Mouse (Mus musculus) erythroblast, embryonic 14.5 days (primary cell): ENCODE results near the gene Pramel6. TPM values are rescaled to one million over a fixed set of nuclear protein-coding genes. Genes with fewer than 3 reads are reported as not detected.
"Not testable (repeated sequence)": the region's sequence is repeated elsewhere in the genome, so short reads cannot be mapped to it uniquely, and the experiment has no call there.

ENCODE experiments used
- H3K27me3 ChIP-seq: 2 replicates; pipeline ENCODE4 v1.6.1; 2012; ENCODE audit warnings: inconsistent platforms; ENCODE audit not compliant: control insufficient read depth
- H3K36me3 ChIP-seq: 2 replicates; pipeline ENCODE4 v1.6.1; 2012; ENCODE audit warnings: mild to moderate bottlenecking, inconsistent platforms; ENCODE audit not compliant: control insufficient read depth
- H3K4me1 ChIP-seq: 2 replicates; pipeline ENCODE4 v1.6.1; 2012; ENCODE audit warnings: inconsistent platforms; ENCODE audit not compliant: control insufficient read depth
- H3K4me3 ChIP-seq: replicated peaks from 2 replicates; pipeline ENCODE3; 2012; ENCODE audit warnings: moderate library complexity, mild to moderate bottlenecking, inconsistent platforms
- H3K9me3 ChIP-seq: 2 replicates; pipeline ENCODE4 v1.6.1; 2012; ENCODE audit warnings: low read length, inconsistent platforms, mixed read lengths; ENCODE audit not compliant: control insufficient read depth
- GATA1 ChIP-seq: IDR thresholded peaks from 2 replicates; pipeline ENCODE4 v1.6.1; 2012; ENCODE audit warnings: low read length, inconsistent platforms, mixed read lengths
- TAL1 ChIP-seq: IDR thresholded peaks from 3 replicates; pipeline ENCODE4 v1.6.1; 2012; ENCODE audit warnings: low read length, inconsistent platforms, mixed read lengths
- polyA plus RNA-seq: library from polyadenylated mRNA; stranded (reverse); fragments of >175 nt; gene quantifications from 2 replicates; pipeline ENCODE4 v1.2.3, GENCODE M21; 2012

Pramel6 gene
- not detected in 2 replicates for polyA plus RNA-seq

DNA sequence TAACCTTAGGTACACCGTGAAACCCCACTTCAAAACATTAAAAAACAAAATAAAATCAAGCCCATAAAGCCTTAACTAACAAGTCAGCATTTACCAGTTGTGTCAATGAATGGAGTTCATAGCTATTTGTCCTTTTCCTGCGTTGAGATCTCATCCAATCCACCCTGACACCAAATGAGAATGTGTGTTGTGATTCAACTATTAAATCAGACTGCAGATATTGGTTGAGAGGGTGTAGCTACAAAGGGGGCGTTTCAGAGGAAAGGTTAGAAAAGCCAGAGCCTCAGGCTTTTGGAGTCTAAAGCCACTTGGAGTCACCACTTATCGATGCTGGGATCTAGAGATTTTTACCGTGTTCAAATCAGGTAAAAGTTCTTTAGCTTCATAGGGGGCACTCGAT lies at the start of gene Pramel6:
TSS of gene Pramel6 (plus strand) at position 301 of the 400 bp plus-strand sequence.
- no peak for TF ChIP-seq TAL1
- TF ChIP-seq GATA1 = no peak
- Histone ChIP-seq H3K36me3 (no peaks in the 10 kb centered on the region), H3K9me3 (peaks cover 17% of the 10 kb centered on the region), H3K4me1 (no peaks in the 10 kb centered on the region), H3K27me3 (no peaks in the 10 kb centered on the region), H3K4me3 (no peak within 1 kb of the TSS)

DNA sequence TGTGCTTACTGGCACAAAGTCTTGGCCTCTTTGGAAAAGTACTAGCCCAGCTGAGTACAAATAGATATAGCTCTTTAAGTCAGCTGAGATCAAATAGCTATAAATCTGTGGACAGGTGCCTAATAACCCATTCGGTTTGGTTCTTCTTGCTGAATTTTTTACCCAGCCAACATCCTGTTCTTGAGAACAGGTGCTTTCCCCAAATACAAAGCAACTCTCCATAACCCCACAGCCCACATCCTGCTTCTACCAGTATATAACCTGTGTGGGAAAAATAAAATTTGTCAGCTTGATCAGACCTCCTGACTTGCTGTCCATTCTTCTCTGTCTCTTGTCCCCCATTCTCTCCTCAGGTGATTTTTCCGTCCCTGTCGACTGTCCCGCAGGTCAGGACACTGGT lies 44.6 kb upstream of the Pramel6 start:
- no peak for TF ChIP-seq GATA1
- no peak for TF ChIP-seq TAL1
- Histone ChIP-seq H3K4me3 (no peak overlapping the region), H3K27me3 (no peaks in the 10 kb centered on the region), H3K4me1 (no peaks in the 10 kb centered on the region), H3K36me3 (no peaks in the 10 kb centered on the region), H3K9me3 (no peaks in the 10 kb centered on the region; the same call in 1 of the 2 replicates)

DNA sequence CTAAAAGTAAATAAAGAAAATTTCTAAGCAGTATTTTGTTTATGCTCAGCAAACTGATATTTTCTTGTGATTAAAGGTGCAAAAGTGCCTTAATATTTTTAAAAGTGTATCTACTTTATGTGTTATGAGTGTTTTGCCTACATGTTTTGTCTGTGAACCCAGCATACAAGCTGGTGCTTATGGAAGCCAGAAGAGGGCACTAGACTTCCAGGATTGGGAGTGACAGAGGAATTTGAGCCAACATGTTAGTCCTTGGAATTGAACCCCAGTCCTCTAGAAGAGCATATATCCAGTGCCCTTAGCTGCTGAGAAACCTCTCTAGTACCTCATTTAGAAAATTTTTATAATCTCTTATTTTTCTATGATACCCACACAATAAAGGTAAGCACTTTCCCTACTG lies 26.2 kb upstream of the Pramel6 start:
- Histone ChIP-seq H3K4me3 (no peak overlapping the region), H3K4me1 (no peaks in the 10 kb centered on the region), H3K27me3 (no peaks in the 10 kb centered on the region), H3K9me3 (peaks cover 9% of the 10 kb centered on the region), H3K36me3 (no peaks in the 10 kb centered on the region)
- no peak for TF ChIP-seq TAL1
- no peak for TF ChIP-seq GATA1

DNA sequence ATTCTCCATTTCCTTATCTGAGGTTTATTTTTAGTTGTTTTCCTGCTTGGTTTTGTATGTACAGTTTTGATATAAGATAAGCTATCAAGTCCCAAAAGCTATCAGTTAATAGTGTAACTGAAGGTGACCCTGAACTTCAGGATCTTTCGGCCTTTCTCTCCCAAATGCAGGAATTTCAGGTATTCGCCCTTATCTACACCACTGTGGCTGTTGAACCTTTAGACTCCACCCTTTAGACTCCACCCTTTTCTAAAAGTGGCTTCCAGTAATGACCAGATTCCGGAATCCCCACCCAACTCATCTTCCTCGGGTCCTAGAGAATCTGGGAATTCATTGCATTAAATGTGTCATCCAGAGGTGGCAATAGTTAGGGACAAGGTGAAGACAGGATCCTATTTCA lies 25.2 kb upstream of the Pramel6 start:
- Histone ChIP-seq H3K4me3 (no peak overlapping the region), H3K9me3 (peaks cover 12% of the 10 kb centered on the region), H3K36me3 (no peaks in the 10 kb centered on the region), H3K4me1 (no peaks in the 10 kb centered on the region), H3K27me3 (no peaks in the 10 kb centered on the region)
- TF ChIP-seq TAL1 = no peak
- TF ChIP-seq GATA1 = no peak

DNA sequence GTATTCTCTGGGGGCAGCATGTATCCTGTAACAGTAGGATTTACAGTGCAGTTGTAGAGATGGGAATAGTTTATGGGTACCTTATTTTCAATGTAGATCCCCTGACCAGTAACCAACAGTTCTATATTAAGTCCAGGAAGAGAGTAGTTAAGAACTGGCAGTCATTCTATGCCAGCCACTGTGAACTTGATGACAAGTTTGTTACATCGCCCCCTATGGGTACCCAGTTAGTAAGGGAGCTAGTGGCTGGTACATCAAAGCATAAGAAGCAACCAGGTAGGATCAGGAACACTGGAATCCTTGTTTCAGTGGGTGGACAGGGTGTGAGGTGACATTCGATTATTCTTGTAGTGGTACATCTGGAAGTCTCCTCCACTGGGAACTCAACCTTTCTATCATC lies 24.1 kb upstream of the Pramel6 start:
- H3K9me3 ChIP-seq = peaks cover 12% of the 10 kb centered on the region
- no peaks in the 10 kb centered on the region for H3K36me3 ChIP-seq
- H3K27me3 ChIP-seq = no peaks in the 10 kb centered on the region
- no peaks in the 10 kb centered on the region for H3K4me1 ChIP-seq
- TF ChIP-seq GATA1 = no peak
- no peak for TF ChIP-seq TAL1
- H3K4me3 ChIP-seq = no peak overlapping the region

DNA sequence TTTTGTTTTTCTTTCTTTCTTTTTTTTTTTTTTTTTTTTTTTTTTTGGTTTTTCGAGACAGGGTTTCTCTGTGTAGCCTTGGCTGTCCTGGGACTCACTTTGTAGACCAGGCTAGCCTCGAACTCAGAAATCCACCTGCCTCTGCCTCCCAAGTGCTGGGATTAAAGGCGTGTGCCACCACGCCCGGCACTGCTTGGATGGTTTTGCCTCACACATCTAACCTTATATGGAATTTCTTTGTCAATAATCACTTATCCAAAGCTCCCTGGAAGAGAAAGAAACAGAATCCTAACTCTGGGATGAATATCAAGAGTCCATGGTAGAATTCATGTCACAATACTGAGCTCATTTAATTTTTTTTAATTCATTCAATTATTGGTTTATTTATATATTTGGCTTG lies 9.4 kb upstream of the Pramel6 start, which contains the start of gene Pramel7:
TSS of gene Pramel7 (minus strand) at position 101 of the 400 bp plus-strand sequence.
- not testable (repeated sequence) for H3K27me3 ChIP-seq, H3K9me3 ChIP-seq, H3K36me3 ChIP-seq, H3K4me3 ChIP-seq, H3K4me1 ChIP-seq

DNA sequence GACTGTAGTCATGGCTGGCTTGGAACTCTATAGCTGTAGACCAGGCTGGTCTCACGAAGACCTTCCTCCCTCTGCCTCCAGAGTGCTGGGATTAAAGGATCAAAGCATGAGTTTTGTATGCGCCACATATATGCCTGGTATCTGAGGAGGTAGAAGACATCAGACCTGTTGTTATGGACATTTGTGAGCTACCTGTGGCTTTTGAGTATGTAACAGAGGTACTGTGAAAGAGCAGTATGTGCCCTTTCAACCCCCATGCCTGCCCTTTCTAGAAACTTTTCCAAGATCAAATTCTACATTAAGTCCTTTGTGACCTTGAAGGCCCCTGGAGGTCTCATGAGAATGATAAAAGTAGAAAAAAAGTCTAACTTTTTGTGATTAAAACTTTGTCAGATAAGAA lies 8.7 kb downstream of the Pramel6 start:
- Histone ChIP-seq H3K4me3 (no peak overlapping the region), H3K36me3 (no peaks in the 10 kb centered on the region), H3K9me3 (peaks cover 17% of the 10 kb centered on the region), H3K4me1 (no peaks in the 10 kb centered on the region), H3K27me3 (no peaks in the 10 kb centered on the region)
- TF ChIP-seq GATA1 (no peak), TAL1 (no peak)

DNA sequence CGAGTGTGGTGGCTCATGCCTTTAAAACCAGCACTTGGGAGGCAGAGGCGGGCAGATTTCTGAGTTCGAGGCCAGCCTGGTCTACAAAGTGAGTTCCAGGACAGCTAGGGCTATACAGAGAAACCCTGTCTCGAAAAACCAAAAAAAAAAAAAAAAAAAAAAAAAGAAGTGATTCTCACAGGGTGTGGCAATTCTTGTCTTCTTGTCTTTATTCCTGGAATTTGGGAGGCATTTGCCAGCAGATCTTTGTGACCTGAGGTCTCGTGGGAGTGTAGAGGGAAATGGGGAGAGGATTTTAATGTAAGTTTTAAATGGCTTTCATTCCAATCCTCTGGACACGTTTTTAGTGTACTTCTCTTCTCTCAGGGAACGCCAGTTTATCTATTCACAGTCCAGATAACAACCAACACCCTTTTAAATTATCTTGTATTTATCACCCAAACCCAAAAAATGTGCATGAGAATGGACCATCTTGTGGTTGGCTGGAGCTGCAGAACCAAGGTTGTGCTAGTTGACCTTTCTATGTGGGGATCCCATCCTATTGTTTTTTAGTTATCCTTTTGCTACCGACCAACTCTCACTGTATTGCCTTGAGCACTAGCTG lies 9.2 kb downstream of the Pramel6 start:
- H3K27me3 ChIP-seq = no peaks in the 10 kb centered on the region
- peaks cover 19% of the 10 kb centered on the region for H3K9me3 ChIP-seq
- H3K4me1 ChIP-seq = no peaks in the 10 kb centered on the region
- no peak overlapping the region for H3K4me3 ChIP-seq
- no peak for TF ChIP-seq TAL1
- no peak for TF ChIP-seq GATA1
- H3K36me3 ChIP-seq = no peaks in the 10 kb centered on the region

DNA sequence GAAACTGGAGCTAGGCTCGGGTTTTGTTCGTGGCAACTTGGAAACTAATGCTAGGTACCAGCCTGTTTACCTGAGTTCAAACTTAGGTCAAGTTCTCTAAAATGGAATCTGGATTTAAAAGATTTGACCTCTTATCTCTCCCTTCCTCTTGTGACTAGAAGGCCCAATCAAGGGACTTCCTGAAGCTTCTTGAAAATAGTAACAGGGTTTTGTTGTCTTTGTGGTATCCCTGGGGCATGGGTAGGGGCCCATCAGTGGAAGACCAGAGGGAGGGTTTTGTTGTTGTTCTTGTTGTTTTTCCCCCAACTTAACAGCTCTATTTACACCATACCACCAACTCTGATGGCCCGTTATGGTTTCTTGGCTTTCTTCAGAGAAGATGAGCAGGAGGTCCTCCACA lies 10.2 kb downstream of the Pramel6 start:
- no peaks in the 10 kb centered on the region for H3K27me3 ChIP-seq
- no peaks in the 10 kb centered on the region for H3K36me3 ChIP-seq
- H3K9me3 ChIP-seq = peaks cover 22% of the 10 kb centered on the region
- no peaks in the 10 kb centered on the region for H3K4me1 ChIP-seq
- no peak overlapping the region for H3K4me3 ChIP-seq
- TF ChIP-seq GATA1 (no peak), TAL1 (no peak)

DNA sequence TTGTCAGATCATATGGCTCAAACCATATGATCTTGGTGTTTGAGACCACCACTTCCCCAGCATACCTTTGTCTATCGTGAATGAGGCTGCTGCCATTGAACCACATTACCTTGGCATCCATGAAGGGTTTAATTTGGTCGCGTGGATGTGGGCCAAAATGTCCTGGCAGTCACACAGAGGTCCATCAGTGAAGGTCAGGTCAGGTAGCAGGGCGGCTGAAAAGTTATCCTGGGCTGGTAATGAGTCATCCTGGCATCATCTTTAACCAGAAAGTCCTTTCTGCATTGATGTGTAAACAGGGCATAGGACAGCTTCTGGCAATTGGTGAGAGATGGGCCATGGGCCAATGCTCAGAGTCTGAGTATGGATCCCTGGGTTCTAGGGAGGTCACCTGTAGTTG lies 14.3 kb downstream of the Pramel6 start:
- H3K9me3 ChIP-seq = peaks cover 22% of the 10 kb centered on the region
- no peak overlapping the region for H3K4me3 ChIP-seq
- no peaks in the 10 kb centered on the region for H3K27me3 ChIP-seq
- H3K4me1 ChIP-seq = no peaks in the 10 kb centered on the region
- TF ChIP-seq TAL1 (no peak), GATA1 (no peak)
- no peaks in the 10 kb centered on the region for H3K36me3 ChIP-seq

DNA sequence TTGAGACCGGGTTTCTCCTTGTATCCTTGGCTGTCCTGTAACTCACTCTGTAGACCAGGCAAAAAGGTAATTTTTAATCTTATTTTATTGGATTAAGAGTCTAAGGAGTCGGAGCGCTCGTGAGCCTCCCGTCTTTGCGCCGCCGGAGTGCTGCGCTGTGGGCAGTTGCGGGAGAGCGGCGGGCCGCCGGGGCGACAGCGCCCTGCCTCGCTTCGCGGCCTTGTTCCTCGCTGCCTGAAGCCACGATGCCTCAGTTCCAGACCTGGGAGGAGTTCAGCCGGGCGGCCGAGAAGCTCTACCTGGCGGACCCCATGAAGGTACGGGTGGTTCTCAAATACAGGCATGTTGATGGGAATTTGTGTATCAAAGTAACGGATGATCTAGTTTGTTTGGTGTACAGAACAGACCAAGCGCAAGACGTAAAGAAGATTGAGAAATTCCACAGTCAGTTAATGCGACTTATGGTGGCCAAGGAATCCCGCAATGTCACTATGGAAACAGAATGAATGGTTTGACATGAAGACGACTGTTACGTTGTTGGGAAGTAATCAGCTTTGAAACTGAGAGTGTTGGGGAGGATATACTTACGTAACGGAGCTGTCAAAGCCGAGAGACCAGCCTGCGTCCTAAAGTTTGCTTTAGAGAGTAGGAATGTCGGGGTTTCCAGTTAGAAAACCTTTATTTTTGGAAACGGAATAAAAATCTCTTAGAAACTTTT lies 19.7 kb downstream of the Pramel6 start:
- not testable (repeated sequence) for H3K4me3 ChIP-seq, H3K36me3 ChIP-seq, H3K9me3 ChIP-seq, H3K27me3 ChIP-seq, H3K4me1 ChIP-seq
